Mouse (Mus musculus) neural tube, embryonic 11.5 days (tissue): ENCODE data around the gene Ccdc38. TPM values are rescaled to one million over a fixed set of nuclear protein-coding genes. Genes with fewer than 3 reads are reported as not detected.

ENCODE experiments used
- ATAC-seq: fragments of 200-750 bp; cut with Nextera tagmentation; 2 replicates; pipeline ENCODE4 v1.8.0; 2017; ENCODE audit warnings: moderate number of reproducible peaks, mild to moderate bottlenecking, moderate TSS enrichment, moderate library complexity; ENCODE audit not compliant: insufficient read depth, low FRiP score, low TSS enrichment
- DNase-seq: peaks from one replicate; pipeline ENCODE4 v3.0.0-alpha.2; 2015; ENCODE audit warnings: low spot score
- H3K27ac ChIP-seq: fragments of 300-500 bp; sonication (generic); 2 replicates; pipeline ENCODE4 v1.5.1; 2014; ENCODE audit warnings: low read depth, mild to moderate bottlenecking, low read length
- H3K27me3 ChIP-seq: fragments of 300-500 bp; sonication (generic); 2 replicates; pipeline ENCODE4 v1.6.1; 2014; ENCODE audit warnings: mild to moderate bottlenecking, low read length, mixed read lengths; ENCODE audit not compliant: control insufficient read depth, insufficient read depth
- H3K36me3 ChIP-seq: fragments of 300-500 bp; sonication (generic); 2 replicates; pipeline ENCODE4 v1.6.1; 2014; ENCODE audit warnings: mild to moderate bottlenecking, low read length, moderate library complexity, mixed read lengths; ENCODE audit not compliant: control insufficient read depth, insufficient read depth
- H3K4me1 ChIP-seq: fragments of 300-500 bp; sonication (generic); 2 replicates; pipeline ENCODE4 v1.6.1; 2014; ENCODE audit warnings: low read length, mixed read lengths; ENCODE audit not compliant: control insufficient read depth, insufficient read depth
- H3K4me2 ChIP-seq: fragments of 300-500 bp; sonication (generic); 2 replicates; pipeline ENCODE4 v1.6.1; 2014; ENCODE audit warnings: low read depth, mild to moderate bottlenecking, moderate library complexity
- H3K4me3 ChIP-seq: fragments of 300-500 bp; sonication (generic); 2 replicates; pipeline ENCODE4 v1.5.1; 2014; ENCODE audit warnings: low read depth, low read length
- H3K9ac ChIP-seq: fragments of 300-500 bp; sonication (generic); 2 replicates; pipeline ENCODE4 v1.6.1; 2014; ENCODE audit warnings: mild to moderate bottlenecking, low read length
- H3K9me3 ChIP-seq: fragments of 300-500 bp; sonication (generic); 2 replicates; pipeline ENCODE4 v1.6.1; 2016; ENCODE audit warnings: low read length; ENCODE audit not compliant: control insufficient read depth
- WGBS: fragments of 180-500 bp; shearing (Covaris S2); extraction: QIAGEN DNeasy Blood & Tissue Kit; methylation state at CpG from one replicate; pipeline ENCODE4 v1.1.7; 2014; 5-methylcytosine and 5-hydroxymethylcytosine counted together
- polyA plus RNA-seq: library from polyadenylated mRNA; unstranded; fragments of >200 nt; fragmentation: Nextera tagmentation; extraction: Ambion mirVana; gene quantifications from 2 replicates; pipeline ENCODE4 v1.2.1, GENCODE M21; 2014

Gene Ccdc38
- polyA plus RNA-seq, 1 experiment from 2014 or later = 0.33 TPM

DNA sequence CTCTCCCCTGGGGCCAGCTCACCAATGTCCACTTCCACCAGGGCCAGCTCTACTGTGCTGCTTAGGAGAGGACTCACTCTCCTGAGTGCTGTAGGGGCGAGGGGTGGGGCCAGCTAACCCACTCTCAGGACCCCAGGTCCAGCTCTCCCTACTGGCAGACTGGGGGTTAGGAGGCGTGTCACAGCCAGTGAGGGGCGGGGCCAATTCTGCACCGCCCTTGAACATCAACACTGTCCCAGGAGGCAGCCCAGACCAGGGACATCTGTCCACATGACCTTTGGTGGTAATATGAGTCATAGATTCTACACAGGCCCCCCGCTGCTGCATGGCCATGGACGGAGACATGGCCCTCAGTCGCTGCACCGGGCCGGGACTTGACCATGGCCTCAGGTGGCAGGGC lies 19.4 kb downstream of the Ccdc38 start:
- no peak overlapping the region for H3K4me2 ChIP-seq
- no peaks in the 10 kb centered on the region for H3K36me3 ChIP-seq
- WGBS = 58% methylated on average over 9 of the region's 9 CpGs
- H3K9me3 ChIP-seq = no peaks in the 10 kb centered on the region
- H3K27me3 ChIP-seq = no peaks in the 10 kb centered on the region
- DNase-seq (no peak), ATAC-seq (no peak; the same call in 1 of the 2 replicates)
- H3K4me3 ChIP-seq = no peak overlapping the region
- no peak overlapping the region for H3K9ac ChIP-seq
- H3K4me1 ChIP-seq = no peaks in the 10 kb centered on the region
- H3K27ac ChIP-seq = no peak overlapping the region

DNA sequence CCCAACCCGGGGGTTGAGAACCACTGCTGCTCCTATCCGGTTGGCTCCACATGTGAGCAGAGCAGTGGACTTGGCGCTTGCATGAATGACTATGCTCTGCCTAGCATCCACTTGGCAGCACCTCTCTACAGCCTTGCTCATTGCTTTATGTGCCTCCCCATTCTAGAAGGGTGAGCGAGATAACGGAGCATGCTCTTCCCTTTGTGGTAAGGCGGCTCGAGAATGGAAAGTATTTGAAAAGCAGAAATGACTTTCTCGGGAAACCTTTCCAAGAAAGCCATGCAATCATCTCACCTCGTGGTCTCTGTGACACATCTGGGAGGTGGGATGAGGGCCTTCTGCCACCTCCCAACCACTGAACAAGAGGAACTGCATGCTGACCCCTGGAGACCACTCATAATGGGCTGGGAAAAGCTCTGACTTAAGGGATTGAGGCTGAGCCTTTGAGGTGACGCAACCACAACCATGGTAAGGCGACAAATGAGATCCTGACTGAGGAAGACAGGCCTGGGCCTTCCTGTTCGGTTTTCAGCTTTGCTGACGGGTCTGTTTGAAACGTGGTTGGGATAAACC lies 24.2 kb downstream of the Ccdc38 start:
- 90% methylated on average over 14 of the region's 14 CpGs for WGBS

DNA sequence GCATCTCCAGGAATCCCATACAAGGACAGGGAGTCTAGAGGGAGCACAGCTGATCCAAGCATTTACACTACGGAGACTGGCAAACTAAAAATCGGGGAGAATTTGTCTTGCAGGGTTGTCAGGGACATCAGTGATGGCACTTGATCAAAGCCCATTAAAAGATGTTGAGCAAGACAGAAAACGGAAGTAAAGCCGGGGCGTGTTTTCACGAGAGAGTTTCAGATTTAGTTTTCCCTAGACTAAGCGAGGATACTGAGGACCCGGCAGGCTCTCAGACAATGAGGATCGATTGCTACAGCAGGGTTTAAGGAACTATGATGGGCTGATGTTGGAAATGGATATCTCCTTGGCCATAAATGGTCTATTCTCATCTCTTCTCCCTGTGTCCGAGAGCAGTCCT lies 26.6 kb downstream of the Ccdc38 start:
- H3K9me3 ChIP-seq = no peaks in the 10 kb centered on the region
- no peaks in the 10 kb centered on the region for H3K4me1 ChIP-seq

More for the DNA sequence above, 24.2 kb downstream of the Ccdc38 start:
- no peaks in the 10 kb centered on the region for H3K27me3 ChIP-seq
- no peaks in the 10 kb centered on the region for H3K9me3 ChIP-seq
- ATAC-seq = no peak
- no peak overlapping the region for H3K9ac ChIP-seq
- no peak overlapping the region for H3K4me2 ChIP-seq
- no peaks in the 10 kb centered on the region for H3K36me3 ChIP-seq
- H3K4me3 ChIP-seq = no peak overlapping the region
- H3K4me1 ChIP-seq = no peaks in the 10 kb centered on the region
- no peak for DNase-seq
- H3K27ac ChIP-seq = no peak overlapping the region

DNA sequence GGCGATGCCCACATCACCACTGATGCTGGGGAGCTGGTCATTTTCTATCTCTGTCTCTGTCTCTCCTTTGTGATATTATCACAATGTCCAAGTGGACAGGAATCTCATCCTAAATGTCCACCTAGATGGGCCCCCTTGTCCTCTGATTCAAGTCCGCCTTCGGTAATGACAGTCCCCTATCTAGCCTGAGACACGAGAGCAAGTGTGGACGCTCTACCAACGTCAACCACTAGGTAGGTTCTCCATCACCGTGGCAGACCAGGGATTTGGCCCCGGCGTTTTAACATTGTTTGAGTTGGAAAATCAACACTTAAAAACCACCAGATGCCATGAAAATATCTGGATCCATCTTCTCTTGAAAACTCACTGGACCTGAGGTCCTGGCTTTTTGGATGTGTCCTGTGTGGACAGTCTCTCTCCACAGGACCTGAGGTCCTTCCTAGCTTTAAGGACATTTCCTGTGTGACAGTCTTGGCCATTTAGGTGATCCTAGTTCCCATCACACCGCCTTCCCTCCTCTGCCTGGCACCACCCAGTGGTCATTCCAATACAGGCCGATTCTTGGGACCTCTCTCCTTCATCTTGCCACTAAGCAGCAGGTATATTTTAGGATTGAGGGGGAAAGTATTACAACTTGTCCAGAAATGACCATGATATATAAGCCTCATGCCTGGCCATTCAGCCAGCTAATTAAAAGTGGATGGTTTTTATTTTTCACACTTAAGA lies 27.6 kb downstream of the Ccdc38 start:
- H3K4me1 ChIP-seq = no peaks in the 10 kb centered on the region
- H3K27me3 ChIP-seq = no peaks in the 10 kb centered on the region
- DNase-seq = no peak
- no peak overlapping the region for H3K27ac ChIP-seq
- H3K9ac ChIP-seq = no peak overlapping the region
- 92% methylated on average over 11 of the region's 11 CpGs for WGBS
- no peak overlapping the region for H3K4me3 ChIP-seq
- no peaks in the 10 kb centered on the region for H3K36me3 ChIP-seq
- ATAC-seq = no peak
- no peaks in the 10 kb centered on the region for H3K9me3 ChIP-seq
- H3K4me2 ChIP-seq = no peak overlapping the region

More for the DNA sequence above, 26.6 kb downstream of the Ccdc38 start:
- DNase-seq (no peak), ATAC-seq (no peak)
- Histone ChIP-seq H3K4me3 (no peak overlapping the region), H3K36me3 (no peaks in the 10 kb centered on the region), H3K9ac (no peak overlapping the region), H3K4me2 (no peak overlapping the region), H3K27ac (no peak overlapping the region), H3K27me3 (no peaks in the 10 kb centered on the region)
- WGBS = 86% methylated on average over 10 of the region's 10 CpGs

DNA sequence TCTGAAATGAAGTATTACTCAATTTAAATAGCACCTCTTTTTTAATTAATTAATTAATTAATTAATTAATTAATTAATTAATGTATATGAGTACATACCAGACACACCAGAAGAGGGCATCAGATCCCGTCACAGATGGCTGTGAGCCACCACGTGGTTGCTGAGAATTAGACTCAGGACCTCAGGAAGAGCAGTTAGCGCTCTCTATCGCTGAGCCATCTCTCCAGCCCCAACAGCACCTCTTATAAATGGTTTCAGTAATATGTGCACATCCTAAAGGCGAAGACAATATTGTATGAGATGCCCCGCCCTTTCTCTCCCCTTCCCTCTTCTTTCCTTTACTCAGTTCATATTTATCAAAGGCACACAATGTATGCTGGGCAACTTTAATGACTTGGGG lies 28.2 kb downstream of the Ccdc38 start:
- 89% methylated on average over 6 of the region's 6 CpGs for WGBS
- Histone ChIP-seq H3K36me3 (no peaks in the 10 kb centered on the region), H3K4me3 (no peak overlapping the region), H3K9me3 (no peaks in the 10 kb centered on the region), H3K9ac (no peak overlapping the region), H3K4me1 (no peaks in the 10 kb centered on the region), H3K4me2 (no peak overlapping the region), H3K27ac (no peak overlapping the region), H3K27me3 (no peaks in the 10 kb centered on the region)
- DNase-seq (no peak), ATAC-seq (no peak)

DNA sequence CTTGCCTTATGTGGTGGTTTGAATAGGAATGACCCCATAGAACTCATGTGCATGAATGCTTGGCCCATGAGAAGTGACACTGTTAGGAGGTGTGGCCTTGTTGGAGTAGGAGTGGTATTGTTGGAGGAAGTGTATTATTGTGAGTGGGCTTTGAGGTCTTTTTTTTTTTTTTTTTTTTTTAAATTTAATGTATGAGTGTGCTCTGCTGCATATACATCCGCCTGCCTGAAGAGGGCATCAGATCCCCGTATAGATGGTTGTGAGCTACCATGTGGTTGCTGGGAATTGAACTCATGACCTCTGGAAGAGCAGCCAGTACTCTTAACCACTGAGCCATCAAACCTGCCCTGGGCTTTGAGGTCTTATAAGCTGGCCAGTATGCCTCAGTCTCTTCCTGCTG lies 31.8 kb downstream of the Ccdc38 start:
- ATAC-seq (no peak), DNase-seq (no peak)
- H3K36me3 ChIP-seq = no peaks in the 10 kb centered on the region
- H3K27me3 ChIP-seq = no peaks in the 10 kb centered on the region
- no peak overlapping the region for H3K9ac ChIP-seq
- H3K9me3 ChIP-seq = no peaks in the 10 kb centered on the region
- no peak overlapping the region for H3K4me3 ChIP-seq
- 62% methylated on average over 2 of the region's 2 CpGs for WGBS
- no peaks in the 10 kb centered on the region for H3K4me1 ChIP-seq
- H3K4me2 ChIP-seq = no peak overlapping the region
- no peak overlapping the region for H3K27ac ChIP-seq

DNA sequence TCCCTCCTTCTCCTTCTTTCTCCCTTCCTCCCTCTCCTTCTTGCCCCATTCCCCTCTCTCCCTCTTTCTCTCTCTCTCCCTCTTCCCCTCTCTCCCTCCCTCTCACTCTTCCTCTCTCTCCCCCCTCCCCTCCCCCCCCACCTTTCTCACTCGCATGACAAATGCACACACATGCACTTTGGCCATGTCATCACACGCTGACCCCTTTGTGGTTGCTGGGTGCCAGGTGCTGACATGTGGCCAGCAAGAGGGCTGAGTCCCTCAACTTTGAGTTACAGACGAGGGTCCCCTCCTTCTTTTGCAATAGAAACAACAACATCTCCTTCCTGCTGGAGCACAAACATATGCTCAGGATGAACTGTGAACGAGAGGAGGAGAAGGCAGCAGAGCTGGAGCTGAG lies 34.5 kb downstream of the Ccdc38 start:
- no peaks in the 10 kb centered on the region for H3K27me3 ChIP-seq
- H3K9me3 ChIP-seq = no peaks in the 10 kb centered on the region
- H3K9ac ChIP-seq = no peak overlapping the region
- 64% methylated on average over 4 of the region's 4 CpGs for WGBS
- ATAC-seq (no peak), DNase-seq (no peak)
- H3K4me1 ChIP-seq = no peaks in the 10 kb centered on the region
- no peak overlapping the region for H3K4me2 ChIP-seq
- no peak overlapping the region for H3K27ac ChIP-seq
- no peak overlapping the region for H3K4me3 ChIP-seq
- H3K36me3 ChIP-seq = no peaks in the 10 kb centered on the region

DNA sequence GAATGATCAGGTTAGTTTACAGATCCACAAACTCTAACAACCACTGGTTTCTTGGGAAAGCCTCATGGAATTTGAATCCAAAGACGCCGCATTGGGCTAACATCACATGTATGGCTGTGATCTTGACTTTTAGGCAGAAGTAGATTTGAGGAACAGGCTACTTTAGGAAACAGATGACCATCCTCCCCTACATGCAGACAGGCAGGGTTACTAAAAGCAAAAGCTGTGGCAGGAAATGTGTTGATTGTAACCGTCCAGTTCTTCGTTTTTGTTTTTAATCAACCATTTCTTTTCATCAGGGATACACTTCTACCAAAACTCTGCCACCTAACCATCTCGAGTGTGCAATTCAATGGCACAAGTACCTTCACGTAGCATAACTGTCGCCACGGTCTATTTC lies 35.5 kb downstream of the Ccdc38 start:
- no peaks in the 10 kb centered on the region for H3K9me3 ChIP-seq
- H3K4me2 ChIP-seq = no peak overlapping the region
- no peak overlapping the region for H3K9ac ChIP-seq
- WGBS = 91% methylated on average over 8 of the region's 8 CpGs
- H3K27ac ChIP-seq = no peak overlapping the region
- ATAC-seq (no peak), DNase-seq (no peak)
- H3K4me1 ChIP-seq = no peaks in the 10 kb centered on the region
- H3K36me3 ChIP-seq = no peaks in the 10 kb centered on the region
- H3K4me3 ChIP-seq = no peak overlapping the region
- H3K27me3 ChIP-seq = no peaks in the 10 kb centered on the region

DNA sequence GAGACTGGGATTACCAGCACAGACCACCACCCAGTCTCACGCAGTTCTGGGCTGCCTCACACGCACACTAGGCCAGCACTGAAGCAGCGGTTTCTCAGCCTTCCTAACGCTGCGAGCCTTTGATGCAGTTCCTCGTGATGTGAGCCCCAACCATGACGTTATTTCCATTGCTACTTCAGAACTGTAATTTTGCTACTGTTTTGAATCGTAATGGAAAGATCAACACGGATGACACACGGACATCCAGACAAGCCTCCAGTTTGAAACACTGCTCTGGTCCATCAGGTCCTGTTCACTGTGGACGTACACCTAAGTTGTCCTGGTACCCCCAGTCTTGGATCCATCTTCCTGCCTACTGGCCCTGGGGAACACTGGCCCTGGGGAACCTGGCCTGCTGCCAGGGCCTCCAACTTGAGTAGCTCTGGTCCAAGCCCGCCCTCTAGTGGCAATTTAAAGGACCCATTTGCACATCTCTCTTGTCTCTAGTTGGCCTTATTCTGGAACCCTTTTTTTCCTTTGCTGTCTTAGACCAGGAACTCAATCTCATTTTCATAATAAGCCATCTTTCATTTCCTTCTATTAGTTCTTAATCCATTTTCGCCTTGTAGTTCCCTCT lies 36.9 kb downstream of the Ccdc38 start:
- 0 out of 2 replicates have a peak, but pooled peaks have one; percentile 41 for ATAC-seq
- no peak overlapping the region for H3K9ac ChIP-seq
- no peak overlapping the region for H3K4me3 ChIP-seq
- H3K27ac ChIP-seq = no peak overlapping the region
- H3K4me1 ChIP-seq = no peaks in the 10 kb centered on the region
- DNase-seq = peak; percentile 75
- no peaks in the 10 kb centered on the region for H3K9me3 ChIP-seq
- H3K27me3 ChIP-seq = no peaks in the 10 kb centered on the region
- no peak overlapping the region for H3K4me2 ChIP-seq
- no peaks in the 10 kb centered on the region for H3K36me3 ChIP-seq
- 76% methylated on average over 13 of the region's 13 CpGs for WGBS
